Mouse (Mus musculus) left cerebral cortex, postnatal 14 days (tissue): ENCODE measurements around the gene Nup210l. TPM values are rescaled to one million over a fixed set of nuclear protein-coding genes. Genes with fewer than 3 reads are reported as not detected.
"Not testable (repeated sequence)": the region's sequence is repeated elsewhere in the genome, so short reads cannot be mapped to it uniquely, and the experiment has no call there.

Experiments used
- DNase-seq, 2 experiments: peaks; one replicate each; pipeline ENCODE4 v3.0.0; 2021 to 2022; ENCODE audit warnings: low spot score in 2 of 2, mixed read lengths in 1 of 2
- intact Hi-C: fragments of 180-260 bp; cut with DNase I; formaldehyde crosslinking; loops from one replicate; pipeline ENCODE4 v1.15.1; 2025
- total RNA-seq, 2 experiments: library from RNA; stranded (reverse); gene quantifications; 2 replicates each; pipeline ENCODE4 v1.2.3; 2021

The Nup210l gene
- total RNA-seq, 2 experiments from 2014 or later: 0.38 to 0.55 TPM

- no peak for DNase-seq
- intact Hi-C loops: no loop called here
These were observed 17.9 kb upstream of the Nup210l start for GRCm38 (mm10) chr3:90086068-90086467.

- no peak for DNase-seq
- intact Hi-C loops: no loop called here
These were observed 15.3 kb upstream of the Nup210l start for GRCm38 (mm10) chr3:90088617-90089016.

GRCm38 (mm10) chr3:90090892-90091291, 13.0 kb upstream of the Nup210l start:
- DNase-seq: no peak
- intact Hi-C loops: no loop called here

GRCm38 (mm10) chr3:90094453-90094852, 9.5 kb upstream of the Nup210l start:
- intact Hi-C loops: no loop called here

GRCm38 (mm10) chr3:90097928-90098327, 6.0 kb upstream of the Nup210l start:
- no peak for DNase-seq
- intact Hi-C loops: no loop called here

More at GRCm38 (mm10) chr3:90094453-90094852, 9.5 kb upstream of the Nup210l start:
- DNase-seq: no peak

- DNase-seq: no peak
- intact Hi-C loops: no loop called here
These were observed 2.9 kb upstream of the Nup210l start for GRCm38 (mm10) chr3:90101010-90101409.

- intact Hi-C loops: no loop called here
- no peak for DNase-seq
These were observed 2.3 kb upstream of the Nup210l start for GRCm38 (mm10) chr3:90101673-90102072.

GRCm38 (mm10) chr3:90102239-90102638, 1.7 kb upstream of the Nup210l start:
- intact Hi-C loops: no loop called here

GRCm38 (mm10) chr3:90103176-90103575, 756 bp upstream of the Nup210l start:
- intact Hi-C loops: no loop called here
- DNase-seq: no peak

More at GRCm38 (mm10) chr3:90102239-90102638, 1.7 kb upstream of the Nup210l start:
- no peak for DNase-seq

- intact Hi-C loops: no loop called here
- DNase-seq: peak; percentile 23 to 67
These were observed 7.8 kb downstream of the Nup210l start for GRCm38 (mm10) chr3:90111706-90112105.

GRCm38 (mm10) chr3:90114342-90114741, 10.4 kb downstream of the Nup210l start:
- no peak for DNase-seq
- intact Hi-C loops: no loop called here

- intact Hi-C loops: no loop called here
- no peak for DNase-seq
These were observed 11.6 kb downstream of the Nup210l start for GRCm38 (mm10) chr3:90115526-90115925.

GRCm38 (mm10) chr3:90118132-90118790, 14.3 kb downstream of the Nup210l start:
- intact Hi-C loops: no loop called here
- peak; percentile 56 to 84 for DNase-seq

- intact Hi-C loops, DNase-seq: not testable (repeated sequence)
These were observed 18.1 kb downstream of the Nup210l start for GRCm38 (mm10) chr3:90122036-90122435.

- no peak for DNase-seq
- intact Hi-C loops: no loop called here
These were observed 21.8 kb downstream of the Nup210l start for GRCm38 (mm10) chr3:90125710-90126109.

- DNase-seq: peak in 1 of 2 experiments; percentile 14
- intact Hi-C loops: no loop called here
These were observed 23.9 kb downstream of the Nup210l start for GRCm38 (mm10) chr3:90127881-90128280.

GRCm38 (mm10) chr3:90132745-90133144, 28.8 kb downstream of the Nup210l start:
- intact Hi-C loops: no loop called here
- DNase-seq: no peak

- no peak for DNase-seq
- intact Hi-C loops: no loop called here
These were observed 29.4 kb downstream of the Nup210l start for GRCm38 (mm10) chr3:90133331-90133730.

GRCm38 (mm10) chr3:90134483-90134882, 30.6 kb downstream of the Nup210l start:
- no peak for DNase-seq
- intact Hi-C loops: no loop called here

- no peak for DNase-seq
- intact Hi-C loops: no loop called here
These were observed 31.1 kb downstream of the Nup210l start for GRCm38 (mm10) chr3:90134993-90135392.

GRCm38 (mm10) chr3:90136660-90137059, 32.7 kb downstream of the Nup210l start:
- DNase-seq: peak; percentile 11 to 23
- intact Hi-C loops: no loop called here

- no peak for DNase-seq
- intact Hi-C loops: no loop called here
These were observed 33.7 kb downstream of the Nup210l start for GRCm38 (mm10) chr3:90137606-90138005.
